Mouse (Mus musculus): Measurements from ENCODE around the gene Ano8.

DNA sequence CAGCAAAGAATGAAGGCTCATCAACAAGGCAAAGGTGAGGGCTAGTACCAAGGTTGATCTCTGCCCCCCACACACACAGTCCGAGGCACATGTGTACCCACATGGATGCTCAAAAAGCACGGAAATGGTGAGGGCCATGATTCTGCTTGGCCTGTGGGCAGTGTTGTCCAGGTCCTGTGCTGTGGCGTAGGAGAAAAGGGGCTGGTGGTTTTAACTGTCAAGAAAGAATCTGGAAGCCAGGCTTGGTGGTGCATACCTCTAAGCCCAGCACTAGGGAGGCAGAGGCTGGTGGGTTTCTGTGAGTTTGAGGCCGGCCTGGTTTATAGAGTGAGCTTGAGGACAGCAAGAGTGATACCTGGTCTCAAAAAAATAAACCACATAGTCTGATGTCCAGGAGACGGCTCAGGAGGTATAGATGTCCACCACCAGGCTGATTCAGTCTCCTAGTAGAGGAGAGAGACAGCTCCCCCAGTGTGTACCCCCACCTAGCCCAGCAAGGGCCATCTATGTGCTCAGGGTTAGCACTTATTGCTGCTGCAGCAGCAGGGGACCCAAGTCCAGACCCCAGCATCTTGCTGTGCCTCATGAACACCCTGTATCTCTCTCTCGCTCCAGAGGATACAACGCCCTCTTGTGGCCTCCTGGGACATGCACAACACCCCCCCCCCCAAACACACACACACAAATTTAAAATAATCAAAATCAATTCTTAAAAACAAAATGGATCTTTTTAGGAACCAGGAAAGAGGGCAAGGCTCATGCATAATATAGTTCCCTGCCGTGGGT is 13.0 kb downstream of the Ano8 start:
- no peak for TF ChIP-seq ZC3H11A (IDR thresholded peaks at IDR 0.05; ENCODE audit: borderline replicate concordance, low read depth, low read length)
- no peak for TF ChIP-seq ZNF384 (IDR thresholded peaks at IDR 0.05; ENCODE audit: low read depth, low read length)
- no peak for TF ChIP-seq HCFC1 (IDR thresholded peaks at IDR 0.05; ENCODE audit: borderline replicate concordance, insufficient read depth, low read length)
